In the genomic region with DNA sequence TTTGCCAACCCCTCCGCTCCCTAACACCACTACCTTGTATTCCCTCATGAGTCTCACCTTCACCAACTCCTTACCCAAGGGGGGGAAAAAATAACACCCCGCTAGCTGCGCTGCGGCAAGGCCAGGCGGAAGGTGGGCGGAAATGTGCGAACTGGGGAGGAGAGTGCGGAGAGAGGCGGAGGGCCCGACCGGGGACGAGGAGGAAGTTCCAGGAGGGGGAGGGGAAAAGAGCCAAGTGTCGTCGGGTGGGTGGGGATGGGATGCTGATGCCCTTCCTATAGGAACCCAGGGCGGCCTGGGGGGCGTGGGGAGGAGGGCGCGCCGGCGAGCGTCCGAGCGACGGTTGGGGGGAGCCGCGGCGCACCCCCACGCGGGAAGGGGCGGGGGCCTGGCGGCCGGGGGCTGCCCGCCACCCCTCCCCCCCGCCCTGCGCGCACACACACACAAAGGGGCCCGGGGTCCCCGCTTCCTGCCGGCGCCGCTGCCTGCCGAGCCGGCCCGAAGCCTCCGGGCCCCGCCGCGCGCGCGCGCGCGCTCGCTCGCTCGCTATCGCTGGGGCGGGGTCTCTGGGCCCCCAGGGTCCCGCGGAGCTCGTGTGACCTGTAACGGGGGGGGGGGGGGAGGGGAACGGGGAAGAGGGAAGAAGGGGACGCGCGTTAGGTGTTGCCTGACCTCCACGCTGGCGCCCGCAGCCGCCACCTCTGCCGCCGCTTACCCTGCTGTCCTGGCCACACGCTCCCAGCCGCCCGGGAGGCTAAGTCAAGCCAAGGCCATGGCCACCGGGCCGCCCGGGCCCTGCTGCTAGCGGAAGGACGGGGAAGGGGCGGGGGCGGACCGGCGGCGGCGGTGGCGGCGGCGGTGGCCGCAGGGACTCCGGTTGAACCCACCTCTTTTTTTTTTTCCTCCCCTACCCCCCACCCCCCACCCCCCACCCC, we compare ENCODE assay signal across 8 mouse cellular contexts. TPM values are rescaled to one million over a fixed set of nuclear protein-coding genes. Genes with fewer than 3 reads are reported as not detected.
DNase-seq lines count a peak whose midpoint lies in the region; ATAC-seq and TF ChIP-seq lines count a peak whose summit lies in the region.

Rap2c (minus strand) TSS at position 168 of the 935 bp plus-strand sequence.

- 32% methylated on average over 11 of the region's 92 CpGs for WGBS in embryonic facial prominence, embryonic 12.5 days
- 37% methylated on average over 21 of the region's 92 CpGs for WGBS in limb, embryonic 14.5 days
- WGBS in midbrain, embryonic 15.5 days = 19% methylated on average over 37 of the region's 92 CpGs

- peak within 1 kb of the TSS; percentile 52 for H3K4me3 ChIP-seq in embryonic facial prominence, embryonic 12.5 days
- H3K4me3 ChIP-seq in limb, embryonic 14.5 days (replicated peaks; ENCODE audit: low read length) = peak within 1 kb of the TSS; percentile 53
- H3K4me3 ChIP-seq in midbrain, embryonic 15.5 days = peak within 1 kb of the TSS; percentile 46

- ATAC-seq in embryonic facial prominence, embryonic 12.5 days (ENCODE audit: insufficient number of reproducible peaks, insufficient read depth, low FRiP score, low TSS enrichment) = peak; percentile 81
- peak; percentile 73 for ATAC-seq in limb, embryonic 14.5 days (ENCODE audit: low FRiP score, low read depth)
- ATAC-seq in midbrain, embryonic 15.5 days (replicated peaks) = peak; percentile 82

- H3K9ac ChIP-seq in embryonic facial prominence, embryonic 12.5 days = peak within 1 kb of the TSS; percentile 68
- peak within 1 kb of the TSS; percentile 89 for H3K9ac ChIP-seq in limb, embryonic 14.5 days (ENCODE audit: low read depth, low read length, severe bottlenecking)
- peak within 1 kb of the TSS; percentile 76 for H3K9ac ChIP-seq in midbrain, embryonic 15.5 days

- 0 out of 2 replicates have a peak, but pooled peaks have one; percentile 25 for TF ChIP-seq POLR2A in limb, embryonic 14.5 days (IDR thresholded peaks at IDR 0.05; ENCODE audit: borderline replicate concordance, extremely low read depth, insufficient read depth, insufficient read length)

- H3K36me3 ChIP-seq in embryonic facial prominence, embryonic 12.5 days = no peaks in the 10 kb centered on the region
- H3K36me3 ChIP-seq in limb, embryonic 14.5 days (ENCODE audit: control insufficient read depth, insufficient read depth, low read length) = peaks cover 5% of the 10 kb centered on the region; the same call in 1 of the 2 replicates
- no peaks in the 10 kb centered on the region for H3K36me3 ChIP-seq in midbrain, embryonic 15.5 days (replicated peaks)

- H3K4me1 ChIP-seq in embryonic facial prominence, embryonic 12.5 days = peaks cover 4% of the 10 kb centered on the region; the same call in 1 of the 2 replicates
- no peaks in the 10 kb centered on the region for H3K4me1 ChIP-seq in limb, embryonic 14.5 days (ENCODE audit: control insufficient read depth, insufficient read depth, low read length)
- H3K4me1 ChIP-seq in midbrain, embryonic 15.5 days = peaks cover 14% of the 10 kb centered on the region

- H3K9me3 ChIP-seq in embryonic facial prominence, embryonic 12.5 days = no peaks in the 10 kb centered on the region
- no peaks in the 10 kb centered on the region for H3K9me3 ChIP-seq in limb, embryonic 14.5 days (ENCODE audit: control insufficient read depth, low read length)
- no peaks in the 10 kb centered on the region for H3K9me3 ChIP-seq in midbrain, embryonic 15.5 days

- no peaks in the 10 kb centered on the region for H3K27me3 ChIP-seq in embryonic facial prominence, embryonic 12.5 days
- no peaks in the 10 kb centered on the region for H3K27me3 ChIP-seq in limb, embryonic 14.5 days (ENCODE audit: control insufficient read depth, insufficient read depth, low read length)
- H3K27me3 ChIP-seq in midbrain, embryonic 15.5 days (replicated peaks) = no peaks in the 10 kb centered on the region

- peak within 1 kb of the TSS; percentile 96 for H3K27ac ChIP-seq in embryonic facial prominence, embryonic 12.5 days
- peak within 1 kb of the TSS; percentile 94 for H3K27ac ChIP-seq in limb, embryonic 14.5 days (replicated peaks; ENCODE audit: low read depth, low read length)
- H3K27ac ChIP-seq in midbrain, embryonic 15.5 days = peak within 1 kb of the TSS; percentile 90

- peak; percentile 73 for DNase-seq in B cell, adult 2 months
- peak; percentile 54 for DNase-seq in adrenal gland, postnatal 25 days
- peak; percentile 58 for DNase-seq in heart, adult 8-10 months (ENCODE audit: low spot score)
- peak; percentile 31 to 39 for DNase-seq in kidney, adult 8-10 months
- DNase-seq in limb, embryonic 14.5 days (ENCODE audit: low spot score) = peak; percentile 85
- peak; percentile 29 to 46 for DNase-seq in spleen, postnatal 14 days (ENCODE audit: low spot score in 2 of 2)

- peak within 1 kb of the TSS; percentile 47 for H3K4me2 ChIP-seq in embryonic facial prominence, embryonic 12.5 days (replicated peaks)
- H3K4me2 ChIP-seq in limb, embryonic 14.5 days (replicated peaks; ENCODE audit: low read depth, low read length, severe bottlenecking) = peak within 1 kb of the TSS; percentile 48
- peak within 1 kb of the TSS; percentile 53 for H3K4me2 ChIP-seq in midbrain, embryonic 15.5 days

RNA-seq across cellular contexts. Expression of gene Rap2c, which starts in this region (rescaled TPM):
- 27.4 and 29.5 TPM in 2 replicates for total RNA-seq in adrenal gland, postnatal 25 days (2021)
- polyA plus RNA-seq in embryonic facial prominence, embryonic 12.5 days (2016; fragmentation: Nextera tagmentation; extraction: Ambion mirVana) = 37.0 and 38.2 TPM in 2 replicates
- 10 to 100 TPM; 17.9 to 25.3 (median 22.0) TPM for total RNA-seq in heart, adult 8-10 months (2022)
- polyA plus RNA-seq in limb, embryonic 14.5 days (2012; rRNA removed) = 33.8 and 34.4 TPM in 2 replicates
- polyA plus RNA-seq in limb, embryonic 14.5 days (2014; fragmentation: Nextera tagmentation; extraction: Ambion mirVana) = 36.2 and 39.0 TPM in 2 replicates
- 10.8 and 12.0 TPM in 2 replicates for polyA plus RNA-seq in midbrain, embryonic 15.5 days (2015; fragmentation: Nextera tagmentation; extraction: Ambion mirVana)

Comparison
In these comparisons a context has a peak if more than half of its experiments do, and no peak if none do; other contexts are left out.
1. Peak in every context shown above with its lines: DNase-seq, ATAC-seq, H3K4me3 ChIP-seq and H3K27ac ChIP-seq.
2. DNase-seq: peak in every context shown above with its lines; median percentile 85 in limb, embryonic 14.5 days; 73 in B cell, adult 2 months; 58 in heart, adult 8-10 months; 54 in adrenal gland, postnatal 25 days; 38 in spleen, postnatal 14 days; 35 in kidney, adult 8-10 months.